Mouse (Mus musculus) stomach, postnatal 0 days (tissue): ENCODE measurements around the gene Ddr2. TPM values are rescaled to one million over a fixed set of nuclear protein-coding genes. Genes with fewer than 3 reads are reported as not detected.
A peak's percentile ranks its signal among the peaks of the same experiment; 100 is the strongest.

Experiments
- ATAC-seq: fragments of 200-750 bp; cut with Nextera tagmentation; 2 replicates; pipeline ENCODE4 v1.8.0; 2017; ENCODE audit not compliant: low FRiP score, low TSS enrichment
- DNase-seq: peaks from one replicate; pipeline ENCODE4 v3.0.0-alpha.2; 2016; ENCODE audit warnings: low spot score
- H3K27ac ChIP-seq: fragments of 300-500 bp; sonication (generic); replicated peaks from 2 replicates; pipeline ENCODE4 v1.5.1; 2014; ENCODE audit warnings: mild to moderate bottlenecking, control low read depth
- H3K27me3 ChIP-seq: fragments of 300-500 bp; sonication (generic); 2 replicates; pipeline ENCODE4 v1.6.1; 2014; ENCODE audit warnings: low read length; ENCODE audit not compliant: control insufficient read depth, insufficient read depth
- H3K36me3 ChIP-seq: fragments of 300-500 bp; sonication (generic); 2 replicates; pipeline ENCODE4 v1.6.1; 2014; ENCODE audit warnings: low read length, mixed read lengths; ENCODE audit not compliant: control insufficient read depth, insufficient read depth
- H3K4me1 ChIP-seq: fragments of 300-500 bp; sonication (generic); replicated peaks from 2 replicates; pipeline ENCODE4 v1.6.1; 2014; ENCODE audit warnings: antibody characterized with exemption; ENCODE audit not compliant: control insufficient read depth, insufficient read depth
- H3K4me2 ChIP-seq: fragments of 300-500 bp; sonication (generic); replicated peaks from 2 replicates; pipeline ENCODE4 v1.6.1; 2014; ENCODE audit warnings: low read depth, mild to moderate bottlenecking, control low read depth, moderate library complexity
- H3K4me3 ChIP-seq: fragments of 300-500 bp; sonication (generic); 2 replicates; pipeline ENCODE4 v1.5.1; 2014; ENCODE audit warnings: low read depth, low read length, control low read depth
- H3K9ac ChIP-seq: fragments of 300-500 bp; sonication (generic); 2 replicates; pipeline ENCODE4 v1.6.1; 2014; ENCODE audit warnings: mild to moderate bottlenecking, low read length, control low read depth, mixed read lengths
- H3K9me3 ChIP-seq: fragments of 300-500 bp; sonication (generic); 2 replicates; pipeline ENCODE4 v1.6.1; 2016; ENCODE audit warnings: low read length; ENCODE audit not compliant: control insufficient read depth
- CTCF ChIP-seq: IDR thresholded peaks from 2 replicates; pipeline ENCODE4 v1.5.1; 2016; ENCODE audit warnings: antibody characterized with exemption, low read depth, mild to moderate bottlenecking, moderate library complexity
- EP300 ChIP-seq: optimal IDR thresholded peaks from 2 replicates; pipeline ENCODE3; 2016; ENCODE audit warnings: antibody characterized with exemption
- WGBS: fragments of 180-500 bp; shearing (Covaris S2); extraction: QIAGEN DNeasy Blood & Tissue Kit; methylation state at CpG from one replicate; pipeline ENCODE4 v1.1.7; 2014; 5-methylcytosine and 5-hydroxymethylcytosine counted together
- polyA plus RNA-seq: library from polyadenylated mRNA; unstranded; fragments of >200 nt; fragmentation: Nextera tagmentation; extraction: Ambion mirVana; gene quantifications from 2 replicates; pipeline ENCODE4 v1.2.1, GENCODE M21; 2015

The Ddr2 gene
- polyA plus RNA-seq, 1 experiment from 2014 or later: 25.8 TPM

GRCm38 (mm10) chr1:170150870-170151269 is 40.3 kb upstream of the Ddr2 start:
- peaks cover 16% of the 10 kb centered on the region for H3K36me3 ChIP-seq
- no peaks in the 10 kb centered on the region for H3K27me3 ChIP-seq
- no peak overlapping the region for H3K27ac ChIP-seq
- no peak overlapping the region for H3K4me2 ChIP-seq
- DNase-seq (no peak), ATAC-seq (no peak)
- TF ChIP-seq CTCF (no peak), EP300 (no peak)
- no peaks in the 10 kb centered on the region for H3K4me1 ChIP-seq
- H3K4me3 ChIP-seq: no peak overlapping the region
- WGBS: 75% methylated on average over 6 of the region's 6 CpGs
- H3K9ac ChIP-seq: no peak overlapping the region
- no peaks in the 10 kb centered on the region for H3K9me3 ChIP-seq

GRCm38 (mm10) chr1:170149756-170150155 is 39.2 kb upstream of the Ddr2 start:
- Histone ChIP-seq H3K4me3 (no peak overlapping the region), H3K27me3 (no peaks in the 10 kb centered on the region), H3K4me2 (no peak overlapping the region), H3K9me3 (no peaks in the 10 kb centered on the region), H3K27ac (no peak overlapping the region), H3K36me3 (peaks cover 16% of the 10 kb centered on the region), H3K4me1 (no peaks in the 10 kb centered on the region), H3K9ac (no peak overlapping the region)
- WGBS: 86% methylated on average over 4 of the region's 4 CpGs
- TF ChIP-seq EP300 (no peak), CTCF (no peak)
- ATAC-seq: no peak
- no peak for DNase-seq

GRCm38 (mm10) chr1:170148536-170148935 is 38.0 kb upstream of the Ddr2 start:
- H3K9me3 ChIP-seq: no peaks in the 10 kb centered on the region
- ATAC-seq (no peak), DNase-seq (no peak)
- no peaks in the 10 kb centered on the region for H3K4me1 ChIP-seq
- no peak overlapping the region for H3K9ac ChIP-seq
- H3K27me3 ChIP-seq: no peaks in the 10 kb centered on the region
- WGBS: 77% methylated on average over 6 of the region's 6 CpGs
- H3K36me3 ChIP-seq: peaks cover 16% of the 10 kb centered on the region
- H3K27ac ChIP-seq: no peak overlapping the region
- H3K4me2 ChIP-seq: no peak overlapping the region
- no peak for TF ChIP-seq EP300
- TF ChIP-seq CTCF: no peak
- no peak overlapping the region for H3K4me3 ChIP-seq

GRCm38 (mm10) chr1:170147651-170148448 is 37.3 kb upstream of the Ddr2 start:
- Histone ChIP-seq H3K4me1 (no peaks in the 10 kb centered on the region), H3K9ac (no peak overlapping the region), H3K36me3 (peaks cover 16% of the 10 kb centered on the region), H3K9me3 (no peaks in the 10 kb centered on the region), H3K27ac (no peak overlapping the region), H3K4me2 (no peak overlapping the region), H3K4me3 (no peak overlapping the region), H3K27me3 (no peaks in the 10 kb centered on the region)
- WGBS: 66% methylated on average over 9 of the region's 9 CpGs
- TF ChIP-seq EP300: no peak
- TF ChIP-seq CTCF: no peak
- ATAC-seq (0 out of 2 replicates have a peak, but pooled peaks have one; percentile 29), DNase-seq (no peak)

GRCm38 (mm10) chr1:170145606-170146005 is 35.0 kb upstream of the Ddr2 start:
- TF ChIP-seq CTCF (no peak), EP300 (no peak)
- Histone ChIP-seq H3K9me3 (no peaks in the 10 kb centered on the region), H3K36me3 (peaks cover 16% of the 10 kb centered on the region), H3K27ac (no peak overlapping the region), H3K4me1 (no peaks in the 10 kb centered on the region), H3K9ac (no peak overlapping the region), H3K4me3 (no peak overlapping the region), H3K27me3 (no peaks in the 10 kb centered on the region), H3K4me2 (no peak overlapping the region)
- DNase-seq: no peak
- WGBS: 91% methylated on average over 4 of the region's 4 CpGs
- no peak for ATAC-seq

- Histone ChIP-seq H3K9me3 (no peaks in the 10 kb centered on the region), H3K4me2 (no peak overlapping the region), H3K9ac (no peak overlapping the region), H3K27ac (no peak overlapping the region), H3K4me3 (no peak overlapping the region), H3K27me3 (no peaks in the 10 kb centered on the region), H3K4me1 (no peaks in the 10 kb centered on the region), H3K36me3 (peaks cover 5% of the 10 kb centered on the region; the same call in 1 of the 2 replicates)
- DNase-seq (no peak), ATAC-seq (no peak)
- TF ChIP-seq EP300 (no peak), CTCF (no peak)
- 96% methylated on average over 8 of the region's 8 CpGs for WGBS
Measured at GRCm38 (mm10) chr1:170142256-170142871, 31.8 kb upstream of the Ddr2 start.
